Mouse (Mus musculus): ENCODE measurements around the gene Adssl1.

Adssl1 gene

GRCm38 (mm10) chr12:112593951-112594915 lies 25.6 kb upstream of the Adssl1 start:
- DNase-seq, result no peak

DNA sequence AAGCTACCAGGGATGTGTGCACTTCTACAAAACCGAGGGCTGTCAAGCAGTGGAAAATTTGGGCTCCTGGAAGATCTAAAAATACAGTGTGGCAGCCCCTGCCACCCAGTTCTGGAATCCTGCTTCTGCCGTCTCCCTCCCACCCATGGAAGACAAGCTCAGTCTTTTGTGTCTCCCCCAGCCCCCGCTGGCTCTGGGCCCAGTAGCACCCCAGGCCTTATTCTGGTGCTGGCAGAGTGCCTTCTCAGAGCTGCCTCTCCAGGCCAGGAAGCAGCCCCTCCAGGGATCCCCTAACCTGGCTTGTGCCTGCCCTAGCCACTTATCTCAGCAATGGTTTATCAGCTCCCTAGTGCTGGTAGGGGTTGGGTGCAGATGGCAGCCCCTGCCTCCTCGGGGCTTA lies 24.9 kb upstream of the Adssl1 start:
- DNase-seq, result peak; percentile 84

DNA sequence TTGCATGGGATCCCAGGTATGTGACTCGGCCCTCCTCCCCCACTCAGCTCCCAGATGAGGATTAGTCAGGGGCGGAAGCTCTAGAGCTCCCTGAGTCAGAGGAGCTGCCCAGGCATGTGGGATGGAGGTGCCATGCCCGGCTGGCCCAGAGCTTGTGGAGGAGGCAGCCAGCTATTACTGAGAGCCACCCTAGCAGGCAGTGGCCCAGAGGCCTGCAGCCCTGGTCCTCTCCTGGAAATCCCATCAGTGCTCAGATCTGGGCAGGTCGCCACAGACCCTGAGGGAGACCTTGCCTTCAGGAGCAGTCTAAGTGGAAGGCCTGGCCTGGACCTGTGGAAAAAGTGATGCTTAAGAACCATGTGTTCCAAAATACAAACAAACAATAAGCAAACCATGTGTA lies 24.2 kb upstream of the Adssl1 start:
- DNase-seq, result peak; percentile 64

GRCm38 (mm10) chr12:112596454-112596853 lies 23.4 kb upstream of the Adssl1 start:
- DNase-seq, result no peak

DNA sequence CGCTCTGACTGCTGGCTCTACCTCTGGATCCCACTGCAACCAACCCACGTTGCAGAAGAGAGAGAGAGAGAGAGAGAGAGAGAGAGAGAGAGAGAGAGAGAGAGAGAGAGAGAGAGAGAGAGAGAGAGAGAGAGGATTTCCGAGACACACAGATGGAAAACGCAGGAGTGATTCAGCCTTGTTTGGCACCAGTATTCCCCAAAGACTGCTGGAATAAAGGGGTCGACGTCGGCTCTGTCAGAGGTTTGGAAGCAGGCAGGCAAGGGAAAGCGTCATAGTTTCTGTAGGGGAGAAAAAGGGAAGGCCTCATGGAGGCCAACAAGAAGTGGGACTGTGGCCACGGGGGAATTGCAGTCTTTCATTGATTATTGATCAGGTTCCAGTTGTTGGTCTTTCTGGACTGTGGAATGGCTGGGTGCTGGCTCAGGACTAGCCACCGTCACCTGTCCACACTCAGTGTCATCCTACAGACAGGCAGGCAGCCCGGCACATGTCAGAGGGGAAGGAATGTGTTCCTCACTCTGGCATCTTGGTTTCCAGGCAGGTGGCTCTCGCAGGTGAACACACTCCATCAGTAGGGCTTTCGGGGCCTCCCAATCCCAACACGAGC lies 22.8 kb upstream of the Adssl1 start:
- DNase-seq, result no peak

DNA sequence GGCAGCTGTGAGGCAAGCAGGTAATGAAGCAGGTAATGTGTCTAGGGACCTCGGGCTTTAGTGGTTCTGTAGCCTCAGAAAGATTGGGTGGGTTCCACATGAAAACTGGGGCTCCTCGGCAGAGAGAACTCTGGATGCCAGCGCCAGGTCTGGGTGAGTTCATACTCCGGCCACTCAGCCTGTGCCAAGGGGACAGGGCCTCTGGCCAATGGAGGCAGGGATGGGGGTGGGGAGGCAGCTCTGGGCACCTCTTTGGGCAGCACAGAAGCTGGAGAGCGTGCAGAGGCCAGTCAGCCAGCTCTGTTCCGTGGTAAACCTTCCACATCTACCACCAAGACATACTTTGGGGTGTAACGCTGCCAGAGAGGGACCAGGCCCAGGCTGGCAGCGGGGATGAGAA lies 22.2 kb upstream of the Adssl1 start:
- peak; percentile 68 for DNase-seq

DNA sequence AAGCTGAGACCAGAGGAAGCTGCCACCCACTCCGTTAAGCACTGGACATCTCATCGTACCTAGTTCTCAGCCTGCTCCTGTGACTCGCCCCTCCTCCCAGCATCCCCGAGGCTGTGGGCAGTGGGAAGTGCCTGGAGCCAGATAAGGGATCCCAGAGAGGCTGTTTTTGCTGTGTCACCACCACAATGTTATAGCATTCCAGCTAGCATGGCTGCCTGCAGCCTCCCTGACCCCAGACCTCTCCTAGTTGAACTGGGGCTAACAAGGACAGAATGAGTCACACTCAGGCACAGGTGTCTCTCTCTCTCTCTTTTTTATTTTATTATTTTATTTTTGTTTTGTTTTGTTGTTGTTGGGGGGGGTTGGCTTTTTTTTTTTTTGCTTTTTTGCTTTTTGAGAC lies 20.6 kb upstream of the Adssl1 start:
- DNase-seq, result no peak

DNA sequence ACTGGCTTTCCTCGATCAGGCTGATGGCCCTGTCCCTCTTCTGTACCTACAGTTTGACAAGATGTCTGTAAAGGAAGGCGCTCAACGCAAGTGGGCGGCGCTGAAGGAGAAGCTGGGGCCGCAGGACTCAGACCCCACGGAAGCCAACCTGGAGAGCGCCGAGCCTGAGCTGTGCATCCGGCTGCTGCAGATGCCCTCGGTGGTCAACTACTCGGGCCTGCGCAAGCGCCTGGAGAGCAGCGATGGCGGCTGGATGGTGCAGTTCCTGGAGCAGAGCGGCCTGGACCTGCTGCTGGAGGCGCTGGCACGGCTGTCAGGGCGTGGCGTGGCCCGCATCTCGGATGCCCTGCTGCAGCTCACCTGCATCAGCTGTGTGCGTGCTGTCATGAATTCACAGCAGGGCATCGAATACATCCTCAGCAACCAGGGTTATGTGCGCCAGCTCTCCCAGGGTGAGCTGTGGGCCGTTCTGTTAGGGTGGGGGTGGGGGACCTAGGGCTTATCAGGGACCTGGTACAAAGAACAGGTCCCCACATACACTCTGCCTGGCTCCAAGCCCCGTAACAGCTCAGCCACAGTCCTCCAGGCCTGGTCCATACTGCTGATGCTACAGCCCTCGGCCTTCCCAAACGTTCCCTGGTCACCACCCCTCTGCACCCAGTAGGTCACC lies 19.8 kb upstream of the Adssl1 start:
- DNase-seq, result no peak

DNA sequence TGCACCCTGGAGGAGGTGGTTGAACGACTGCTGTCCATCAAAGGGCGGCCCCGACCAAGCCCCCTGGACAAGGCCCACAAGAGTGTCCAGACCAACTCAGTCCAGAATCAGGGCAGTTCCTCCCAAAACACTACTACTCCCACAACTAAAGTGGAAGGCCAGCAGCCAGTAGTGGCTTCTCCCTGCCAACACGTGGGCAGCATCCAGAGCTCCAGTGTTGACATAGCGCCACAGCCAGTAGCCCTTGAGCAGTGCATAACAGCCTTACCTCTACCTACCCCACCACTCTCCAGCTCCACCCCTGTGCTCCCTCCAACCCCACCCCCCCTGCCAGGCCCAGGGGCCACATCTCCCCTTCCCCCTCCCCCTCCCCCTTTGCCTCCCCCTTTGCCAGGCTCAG lies 15.8 kb upstream of the Adssl1 start:
- no peak for DNase-seq

DNA sequence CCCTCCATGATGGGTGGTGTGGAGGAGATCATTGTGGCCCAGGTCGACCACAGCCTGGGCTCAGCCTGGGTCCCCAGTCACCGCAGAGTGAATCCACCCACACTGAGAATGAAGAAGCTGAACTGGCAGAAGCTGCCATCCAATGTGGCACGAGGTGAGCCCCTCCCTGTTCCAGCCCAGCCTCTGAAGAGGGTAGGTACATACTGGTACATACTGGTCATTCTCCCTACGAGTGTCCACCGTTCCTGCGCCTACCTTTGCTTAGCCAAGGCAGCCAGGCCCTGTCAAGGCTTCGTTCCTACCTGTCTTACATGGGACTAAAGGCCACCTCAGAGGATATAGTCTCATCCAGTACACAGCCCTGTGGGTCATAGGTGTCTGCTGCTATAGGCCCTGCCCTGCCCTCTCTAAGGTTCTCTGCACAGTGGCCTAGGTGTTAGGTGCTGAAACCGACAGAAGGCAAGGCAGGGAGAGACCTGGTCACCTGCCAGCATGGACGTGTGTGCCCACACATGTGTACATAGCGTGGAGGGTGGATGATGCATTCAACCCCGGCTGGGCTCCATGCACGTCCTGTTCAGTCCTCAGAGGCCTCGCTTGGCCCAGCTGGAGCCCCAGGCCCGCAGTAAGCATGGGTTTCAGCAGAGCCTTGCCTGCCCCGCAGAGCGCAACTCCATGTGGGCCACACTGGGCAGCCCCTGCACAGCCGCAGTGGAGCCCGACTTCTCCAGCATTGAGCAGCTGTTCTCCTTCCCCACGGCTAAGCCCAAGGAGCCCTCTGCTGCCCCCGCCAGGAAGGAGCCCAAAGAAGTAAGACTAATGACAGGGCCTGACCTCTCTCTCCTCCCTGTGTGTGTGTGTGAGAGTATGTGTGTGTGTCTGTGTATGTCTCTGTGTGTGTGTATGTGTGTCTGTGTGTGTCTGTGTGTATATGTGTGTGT lies 14.9 kb upstream of the Adssl1 start:
- DNase-seq, result no peak

- DNase-seq, result peak; percentile 81
Observed at GRCm38 (mm10) chr12:112605766-112606165, 14.1 kb upstream of the Adssl1 start.

GRCm38 (mm10) chr12:112606998-112607397 lies 12.8 kb upstream of the Adssl1 start:
- DNase-seq, result no peak

DNA sequence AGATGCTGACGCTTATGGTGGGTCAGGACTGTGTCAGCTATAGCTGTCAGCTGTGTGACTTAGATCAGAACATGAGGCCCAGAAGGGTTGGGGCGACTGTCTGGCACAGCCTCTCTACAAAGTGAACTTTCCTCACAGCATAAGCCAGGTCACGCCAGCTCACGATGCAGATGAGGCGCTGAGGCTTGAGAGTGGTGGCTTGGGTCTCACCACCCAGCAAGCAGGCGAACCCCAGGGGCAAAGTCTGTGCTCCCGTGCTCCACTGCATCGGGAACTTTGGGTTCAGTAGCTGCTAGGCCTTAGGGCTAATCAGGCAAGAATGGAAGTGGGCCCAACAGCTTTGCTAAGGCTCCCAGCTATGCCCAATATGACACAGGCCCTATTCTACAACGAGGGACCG lies 10.8 kb upstream of the Adssl1 start:
- no peak for DNase-seq

GRCm38 (mm10) chr12:112616668-112617067 lies 3.2 kb upstream of the Adssl1 start:
- no peak for DNase-seq

DNA sequence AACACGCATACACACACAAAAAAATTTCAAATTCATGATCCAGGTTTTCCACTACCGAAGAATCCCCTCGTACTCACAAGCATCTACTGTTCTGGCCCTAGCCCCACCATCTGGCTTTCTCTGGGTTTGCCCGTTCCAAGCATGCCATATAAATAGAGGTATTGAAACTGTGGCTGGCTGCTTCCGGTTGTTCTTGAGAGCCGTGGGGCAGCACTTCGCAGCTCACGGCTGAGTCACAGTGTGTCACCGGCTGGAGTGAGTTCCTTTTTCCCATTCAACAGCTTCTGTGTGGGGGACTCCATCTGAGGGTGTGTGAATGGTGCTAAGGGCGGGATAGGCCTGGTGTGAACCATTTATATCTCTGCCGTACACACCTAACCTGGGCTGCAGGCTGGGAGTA lies 2.7 kb upstream of the Adssl1 start:
- peak; percentile 91 for DNase-seq

DNA sequence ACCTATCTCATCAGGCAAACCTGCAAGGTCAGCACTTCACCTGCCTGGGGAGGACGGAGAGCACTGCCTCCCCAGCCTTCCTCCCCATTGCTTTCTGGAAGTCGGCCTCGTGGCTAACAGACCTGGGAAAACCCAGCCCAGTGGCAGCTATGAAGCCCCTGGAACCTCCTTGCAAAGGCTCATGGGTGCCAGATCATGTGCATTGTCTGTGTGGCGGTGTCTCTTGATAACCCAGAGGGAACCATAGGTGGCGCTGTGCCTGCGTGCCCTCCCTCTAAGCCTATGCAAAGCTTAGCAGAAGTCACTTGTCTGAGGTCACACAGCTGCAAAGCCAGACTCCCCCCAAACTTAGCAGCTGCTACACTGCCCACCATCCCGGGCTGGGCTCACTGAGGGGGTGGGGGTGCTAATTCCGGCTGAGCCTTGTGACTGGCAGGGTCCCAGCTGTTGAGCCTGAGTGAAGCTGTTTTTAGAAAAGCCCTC lies 1.9 kb upstream of the Adssl1 start:
- DNase-seq, result peak; percentile 72

DNA sequence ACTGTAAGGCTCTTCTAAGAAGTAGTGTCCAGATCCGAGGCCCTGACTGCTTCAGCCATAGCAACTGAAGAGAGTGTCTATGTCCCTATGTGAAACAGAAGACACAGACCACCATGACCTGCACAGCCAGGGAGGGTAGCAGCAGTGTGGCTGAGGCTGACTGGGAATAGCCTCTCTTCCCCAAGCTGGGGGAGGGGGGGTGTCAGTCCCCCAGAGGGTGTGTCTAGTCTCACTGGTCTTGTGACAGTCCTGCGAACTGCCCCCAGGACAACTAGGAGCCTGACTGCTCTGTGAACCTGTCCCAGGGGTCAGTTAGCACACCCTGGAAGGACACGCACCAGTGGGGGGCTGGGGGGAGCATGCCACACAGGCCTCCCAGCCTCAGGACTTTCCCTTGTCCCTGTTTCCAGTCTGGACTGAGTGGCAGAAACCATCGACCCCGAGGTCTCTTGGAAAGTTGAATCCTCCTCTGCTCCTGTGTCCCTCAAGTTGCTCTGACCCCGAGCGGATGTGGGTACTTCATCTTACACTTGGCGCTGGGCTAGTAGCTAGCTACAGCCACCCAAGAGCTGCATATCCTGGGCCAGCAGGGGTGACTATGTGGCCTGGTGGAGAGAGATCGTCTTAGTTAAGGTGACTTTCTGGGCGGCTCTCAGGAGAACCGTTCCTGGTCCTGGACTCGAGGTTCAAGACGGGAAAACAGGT lies 712 bp upstream of the Adssl1 start:
- DNase-seq, result no peak

DNA sequence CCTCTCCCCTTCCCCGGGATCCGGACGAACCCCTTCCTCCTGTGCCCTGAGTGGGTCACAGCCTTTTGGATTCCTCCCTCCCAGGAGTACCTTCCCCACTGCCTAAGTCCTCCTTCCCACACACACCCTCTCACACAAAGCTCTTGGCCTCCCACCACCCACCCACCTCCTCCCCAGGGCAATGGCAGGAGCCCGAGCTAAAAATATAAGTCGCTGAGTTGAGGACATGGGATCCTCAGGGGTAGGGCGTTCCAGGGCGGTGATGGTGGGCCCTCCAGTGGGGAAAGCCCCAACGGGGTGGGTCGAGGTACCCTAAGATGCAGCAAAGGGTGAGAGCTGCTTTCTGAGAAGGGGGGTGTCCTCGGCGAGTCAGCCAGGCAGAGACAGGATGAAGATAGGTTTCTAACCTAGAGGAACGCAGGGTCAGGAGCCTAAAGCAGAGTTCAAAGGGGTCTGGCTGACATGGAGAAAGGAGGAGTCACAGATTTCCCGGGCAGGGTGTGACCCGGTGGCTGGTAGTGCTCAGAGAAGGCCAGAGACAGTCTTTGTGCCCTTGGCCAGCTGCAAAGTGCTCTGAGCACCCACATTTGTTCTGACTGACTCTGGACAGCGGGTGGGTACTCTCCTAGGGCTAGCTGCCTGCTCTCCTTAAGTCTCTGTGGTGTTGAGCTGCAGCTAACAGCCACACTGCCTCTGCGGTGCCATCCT lies 663 bp downstream of the Adssl1 start:
- no peak for DNase-seq

DNA sequence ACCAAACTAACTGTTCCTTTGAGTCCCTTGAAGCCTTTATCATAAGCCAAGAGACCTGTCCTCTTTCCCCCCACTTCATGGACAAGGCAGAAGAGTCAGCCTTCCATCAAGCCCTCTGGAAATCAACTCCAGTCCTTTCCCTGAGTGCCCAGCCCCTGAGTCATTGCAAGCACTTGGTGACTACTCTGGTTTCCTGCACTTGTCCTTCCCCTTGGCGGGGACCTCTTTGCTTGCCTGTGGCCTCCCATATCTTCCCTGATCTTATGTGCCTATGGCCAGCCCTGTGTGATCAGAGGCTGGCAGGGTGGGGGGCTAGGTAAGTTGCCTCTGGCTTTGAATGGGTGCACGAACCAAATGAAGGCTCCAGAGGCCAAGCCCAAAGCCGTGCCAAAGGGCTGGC lies 2.1 kb downstream of the Adssl1 start:
- no peak for DNase-seq

DNA sequence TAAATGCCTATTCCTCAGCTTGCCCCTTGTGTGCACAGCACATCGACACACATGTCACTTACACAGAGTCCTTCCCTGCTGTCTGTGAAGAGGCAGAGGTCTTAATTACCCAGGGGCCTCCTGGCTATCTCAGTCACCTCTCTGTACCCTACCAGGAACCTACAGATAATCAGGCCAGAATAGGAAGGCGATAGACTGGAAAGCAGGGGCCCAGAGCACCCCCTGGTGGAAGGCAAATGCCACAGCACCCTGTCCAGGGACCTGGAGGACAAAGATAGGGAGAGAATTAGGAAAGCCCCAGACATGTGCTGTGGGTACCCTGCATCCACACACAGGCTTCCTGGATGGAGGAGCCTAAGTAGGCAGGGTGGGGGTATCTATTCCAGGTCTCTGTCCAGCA lies 3.9 kb downstream of the Adssl1 start:
- peak; percentile 57 for DNase-seq

DNA sequence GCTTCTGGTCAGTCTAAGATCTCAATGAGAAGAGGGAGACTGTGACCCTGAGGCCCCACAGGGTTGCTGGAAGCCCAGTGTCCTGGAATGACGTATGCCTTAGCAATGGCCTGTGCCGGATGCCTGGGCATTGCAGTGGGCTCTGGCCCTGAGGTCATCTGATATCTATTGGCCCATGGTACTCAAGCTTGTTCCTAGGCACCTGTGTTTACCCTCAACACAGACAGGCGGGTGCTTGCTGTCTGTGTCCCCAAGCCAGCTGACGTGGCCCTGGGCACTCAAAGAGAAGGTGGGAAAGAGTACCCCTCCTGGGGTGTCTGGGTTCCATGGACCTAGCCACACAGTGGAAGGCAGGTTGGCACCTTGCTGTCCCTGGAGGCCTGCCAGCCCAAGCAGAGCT lies 5.9 kb downstream of the Adssl1 start:
- DNase-seq, result no peak

Data from right cerebral cortex, adult 18-20 months (tissue).